Mouse (Mus musculus) megakaryocyte-erythroid progenitor cell, adult 5 weeks (primary cell): ENCODE data around the gene Irf5. TPM values are rescaled to one million over a fixed set of nuclear protein-coding genes. Genes with fewer than 3 reads are reported as not detected.

ENCODE experiments used
- polyA plus RNA-seq: library from polyadenylated mRNA; stranded (reverse); fragments of >175 nt; gene quantifications from 2 replicates; pipeline ENCODE4 v1.2.3, GENCODE M21; 2012

Gene Irf5
- polyA plus RNA-seq, result 43.9 and 61.6 TPM in 2 replicates

DNA sequence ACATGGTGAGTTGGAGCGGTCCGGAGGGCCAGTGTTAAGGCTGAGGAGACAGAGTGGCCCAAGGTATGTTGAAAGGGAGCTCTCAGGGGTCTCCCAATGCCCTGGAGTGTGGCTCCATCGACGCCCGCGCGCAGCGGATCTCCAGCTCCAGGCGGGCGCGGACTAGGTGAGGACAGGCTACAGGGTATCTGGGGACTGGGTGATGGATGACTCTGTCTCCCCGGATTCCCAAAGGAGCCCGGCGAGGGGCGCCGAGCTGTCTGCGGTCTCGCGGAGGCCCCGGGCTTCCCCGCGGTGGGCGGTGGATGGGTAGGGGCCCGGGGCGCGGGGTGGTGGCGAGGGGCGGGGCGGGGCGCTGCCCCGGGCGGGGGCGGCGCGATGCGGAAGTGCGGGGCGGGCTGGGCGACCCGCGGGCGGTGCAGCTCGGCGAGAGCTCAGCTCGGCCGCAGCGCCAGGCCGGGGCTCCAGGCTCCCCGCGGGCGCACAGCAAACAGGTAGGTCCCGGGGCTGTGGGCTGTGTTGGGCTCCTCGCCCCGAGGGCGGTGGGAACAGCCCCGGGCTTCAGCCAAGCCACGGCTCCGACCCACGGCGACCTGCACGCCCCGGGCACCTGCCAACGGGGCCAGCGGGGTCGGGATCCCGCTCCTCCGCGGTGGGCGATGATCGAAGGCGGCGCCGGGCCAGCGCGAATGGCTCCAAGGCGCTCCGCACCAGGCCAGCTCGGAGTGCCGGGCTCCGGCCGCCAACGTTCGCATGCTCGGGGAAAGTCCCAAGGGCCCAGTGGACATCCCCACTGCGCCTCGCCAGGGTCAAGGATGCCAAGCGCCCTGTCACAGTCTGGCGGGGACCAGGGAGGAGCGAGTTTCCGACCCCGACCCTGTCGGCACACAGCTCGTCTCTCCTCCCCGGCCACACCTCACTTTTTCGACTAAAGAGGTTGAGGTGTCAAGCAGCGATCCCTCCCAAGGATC is at the start of gene Irf5:
Gene Irf5, plus strand, starts transcription at position 345 of the 971 bp plus-strand sequence.

DNA sequence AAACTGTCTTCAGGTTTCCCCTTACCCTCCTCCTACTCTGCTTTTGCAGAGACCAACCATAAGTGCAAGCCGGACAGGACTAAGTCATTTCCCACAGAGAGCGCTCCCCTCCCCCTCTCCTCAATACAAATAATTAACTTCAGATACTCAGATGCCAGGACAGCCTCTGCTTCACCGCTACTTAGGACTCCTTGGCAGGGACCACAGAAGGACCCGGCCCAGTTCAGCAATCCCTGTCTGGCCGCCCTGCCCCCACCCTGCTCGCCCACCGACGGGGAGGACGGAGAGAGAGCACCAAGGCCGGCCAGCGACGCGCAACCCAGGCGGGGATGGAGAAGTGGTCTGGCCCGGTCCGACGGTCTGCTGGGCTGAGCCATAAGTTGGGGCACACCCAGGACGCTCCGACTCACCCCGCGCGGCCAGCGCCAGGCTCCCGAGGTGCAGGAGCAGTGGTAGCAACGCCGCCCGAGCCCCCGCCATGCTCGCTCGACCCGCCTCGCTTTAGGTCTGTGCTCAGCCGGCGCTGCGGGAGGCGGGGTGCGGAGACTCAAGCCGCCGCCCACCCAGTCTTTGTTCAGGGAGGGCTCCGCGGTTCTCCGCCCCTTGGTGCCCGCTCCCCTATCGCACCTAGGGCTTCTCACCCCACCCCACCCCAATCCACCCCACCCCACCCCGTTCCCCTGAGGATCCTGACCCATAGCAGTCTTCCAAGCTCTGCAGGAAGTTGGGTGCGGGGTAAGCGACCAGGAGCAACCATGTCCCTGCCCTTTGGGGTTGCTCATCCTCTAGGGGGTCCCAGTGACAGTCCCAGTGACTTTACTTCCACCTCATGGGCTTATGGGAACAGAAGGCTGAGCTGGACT is 18.7 kb upstream of the Irf5 start, which contains the start of gene Kcp:
Gene Kcp, minus strand, starts transcription at position 506 of the 863 bp plus-strand sequence.

Other genes starting within 250 kb of the Irf5 start
- gene Fam71f2, start 247.0 kb upstream of the Irf5 start, polyA plus RNA-seq, result 0.15 and 0.23 TPM in 2 replicates
- gene Fam71f1, start 207.5 kb upstream of the Irf5 start, polyA plus RNA-seq, result not detected in 2 replicates
- gene Calu, start 178.6 kb upstream of the Irf5 start, polyA plus RNA-seq, result 37.9 and 39.2 TPM in 2 replicates
- gene Opn1sw, start 138.2 kb upstream of the Irf5 start, polyA plus RNA-seq, result not detected in 2 replicates
- 0.03 and 0.10 TPM in 2 replicates for gene Ccdc136, start 130.3 kb upstream of the Irf5 start, polyA plus RNA-seq
- gene Flnc, start 93.4 kb upstream of the Irf5 start, polyA plus RNA-seq, result under 0.01 and 0.02 TPM in 2 replicates
- gene Atp6v1f, start 58.9 kb upstream of the Irf5 start, polyA plus RNA-seq, result 245 and 259 TPM in 2 replicates
- gene Atp6v1fnb, start 55.2 kb upstream of the Irf5 start, polyA plus RNA-seq, result 0.53 and 0.63 TPM in 2 replicates
- 0.22 and 0.30 TPM in 2 replicates for gene Kcp, start 18.7 kb upstream of the Irf5 start, polyA plus RNA-seq
- gene Tnpo3, start 83.3 kb downstream of the Irf5 start, polyA plus RNA-seq, result 28.2 and 43.1 TPM in 2 replicates
- 16.9 and 22.5 TPM in 2 replicates for gene Tspan33, start 167.6 kb downstream of the Irf5 start, polyA plus RNA-seq
- gene Smo, start 208.9 kb downstream of the Irf5 start, polyA plus RNA-seq, result 25.7 and 32.8 TPM in 2 replicates
- gene Ahcyl2, start 241.4 kb downstream of the Irf5 start, polyA plus RNA-seq, result 6.6 and 9.9 TPM in 2 replicates